Mouse (Mus musculus) thymus, adult 2 months (tissue): ENCODE measurements around the gene Bri3bp.

Experiments used
- CTCF ChIP-seq: fragments of 200-500 bp; IDR thresholded peaks from 2 replicates; pipeline ENCODE4 v1.5.1; 2012; ENCODE audit warnings: mild to moderate bottlenecking, control low read depth, low read length, moderate library complexity, borderline replicate concordance; ENCODE audit not compliant: control insufficient read depth, poor library complexity, insufficient read depth; ENCODE audit errors: extremely low read depth
- POLR2A ChIP-seq: fragments of 200-500 bp; IDR thresholded peaks from 2 replicates; pipeline ENCODE4 v1.6.1; 2012; ENCODE audit warnings: mild to moderate bottlenecking, low read length, control low read depth, moderate library complexity; ENCODE audit not compliant: control insufficient read depth, poor library complexity, insufficient read depth; ENCODE audit errors: extremely low read depth

DNA sequence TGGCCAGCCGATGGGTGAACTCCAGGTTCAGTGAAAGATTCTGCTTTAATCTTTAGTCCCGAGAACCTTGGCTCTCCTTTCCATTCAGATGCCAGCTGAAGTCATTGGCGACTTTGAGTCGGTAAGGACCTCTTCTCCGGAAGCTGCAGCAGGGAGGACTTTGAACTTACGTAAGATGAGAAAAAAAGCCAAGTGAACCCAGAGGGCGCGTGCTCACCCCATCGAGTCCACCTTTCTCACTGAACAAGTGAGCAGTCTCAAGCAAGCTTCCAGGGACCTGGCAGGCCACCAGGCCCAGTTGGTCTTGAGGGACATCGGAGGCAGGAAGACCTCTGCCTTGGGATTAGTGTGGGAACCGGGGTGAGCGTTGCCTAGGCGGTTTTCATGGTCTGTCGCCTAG lies 25.9 kb downstream of the Bri3bp start:
- TF ChIP-seq CTCF, result no peak
- no peak for TF ChIP-seq POLR2A
